Mouse (Mus musculus) heart, postnatal 0 days (tissue): ENCODE measurements at regions not wholly inside any gene's neighbourhood (a gene's known extent, or its start where the extent isn't known, plus 50 kb on each side); places are given as distances from the start of the nearest gene placed in this dataset.
A peak's percentile ranks its signal among the peaks of the same experiment; 100 is the strongest.

Experiments
- ATAC-seq: fragments of 200-750 bp; cut with Nextera tagmentation; 2 replicates; pipeline ENCODE4 v1.8.0; 2017; ENCODE audit warnings: low read depth, moderate number of reproducible peaks, moderate library complexity; ENCODE audit not compliant: insufficient read depth
- DNase-seq: peaks from one replicate; pipeline ENCODE4 v3.0.0-alpha.2; 2016; ENCODE audit warnings: low spot score
- H3K27ac ChIP-seq: fragments of 300-500 bp; sonication (generic); 2 replicates; pipeline ENCODE4 v1.5.1; 2014; ENCODE audit warnings: low read depth, mild to moderate bottlenecking
- H3K27me3 ChIP-seq: fragments of 300-500 bp; sonication (generic); 2 replicates; pipeline ENCODE4 v1.6.1; 2014; ENCODE audit warnings: low read length, mixed read lengths; ENCODE audit not compliant: control insufficient read depth, insufficient read depth
- H3K36me3 ChIP-seq: fragments of 300-500 bp; sonication (generic); replicated peaks from 2 replicates; pipeline ENCODE4 v1.6.1; 2014; ENCODE audit warnings: low read length, mixed read lengths; ENCODE audit not compliant: control insufficient read depth, insufficient read depth
- H3K4me1 ChIP-seq: fragments of 300-500 bp; sonication (generic); 2 replicates; pipeline ENCODE4 v1.6.1; 2014; ENCODE audit warnings: antibody characterized with exemption; ENCODE audit not compliant: control insufficient read depth, insufficient read depth
- H3K4me2 ChIP-seq: fragments of 300-500 bp; sonication (generic); 2 replicates; pipeline ENCODE4 v1.6.1; 2014; ENCODE audit warnings: low read depth, mild to moderate bottlenecking, low read length, moderate library complexity
- H3K4me3 ChIP-seq: fragments of 300-500 bp; sonication (generic); 2 replicates; pipeline ENCODE4 v1.5.1; 2014; ENCODE audit warnings: low read depth, low read length
- H3K9ac ChIP-seq: fragments of 300-500 bp; sonication (generic); replicated peaks from 2 replicates; pipeline ENCODE4 v1.6.1; 2014; ENCODE audit warnings: low read depth, low read length, mixed read lengths
- H3K9me3 ChIP-seq: fragments of 300-500 bp; sonication (generic); replicated peaks from 2 replicates; pipeline ENCODE4 v1.6.1; 2016; ENCODE audit warnings: low read length; ENCODE audit not compliant: control insufficient read depth
- CTCF ChIP-seq: IDR thresholded peaks from 2 replicates; pipeline ENCODE4 v1.5.1; 2016; ENCODE audit warnings: antibody characterized with exemption, control low read depth, low read depth
- EP300 ChIP-seq: IDR thresholded peaks from 2 replicates; pipeline ENCODE4 v1.6.1; 2016; ENCODE audit warnings: antibody characterized with exemption, low read depth
- WGBS: fragments of 180-500 bp; shearing (Covaris S2); extraction: QIAGEN DNeasy Blood & Tissue Kit; methylation state at CpG from one replicate; pipeline ENCODE4 v1.1.7; 2014; 5-methylcytosine and 5-hydroxymethylcytosine counted together

DNA sequence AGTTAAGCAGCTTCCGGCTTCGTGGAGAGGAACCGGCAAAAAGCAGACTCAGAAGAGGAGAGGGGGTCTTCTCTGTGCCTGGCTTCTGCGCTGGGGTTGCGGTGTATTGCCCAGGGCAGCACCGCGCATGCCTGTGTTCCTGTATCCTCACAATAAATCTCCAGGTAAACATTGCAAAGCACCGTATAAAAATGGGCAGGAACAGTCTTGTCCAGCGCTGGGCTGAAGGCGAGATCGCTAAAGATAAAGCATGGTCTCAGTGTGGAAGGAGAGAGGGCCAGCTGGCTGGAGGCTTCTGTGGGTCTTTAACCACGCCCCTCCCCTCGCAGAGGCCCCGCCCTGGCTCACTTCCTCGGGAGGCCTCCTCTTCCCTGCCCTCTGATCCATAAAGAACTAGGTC lies 269.1 kb downstream of the Zfp704 start:
- TF ChIP-seq EP300 (no peak), CTCF (no peak)
- Histone ChIP-seq H3K27ac (no peak overlapping the region), H3K9ac (no peak overlapping the region), H3K27me3 (no peaks in the 10 kb centered on the region), H3K36me3 (no peaks in the 10 kb centered on the region), H3K9me3 (no peaks in the 10 kb centered on the region), H3K4me3 (peak overlapping the region; percentile 45), H3K4me1 (peaks cover 5% of the 10 kb centered on the region; the same call in 1 of the 2 replicates), H3K4me2 (peak overlapping the region; percentile 74)
- WGBS: 3% methylated on average over 15 of the region's 15 CpGs
- peak; percentile 62 for ATAC-seq
- DNase-seq: no peak

- Histone ChIP-seq H3K27ac (no peak overlapping the region), H3K9me3 (no peaks in the 10 kb centered on the region), H3K4me1 (peaks cover 5% of the 10 kb centered on the region; the same call in 1 of the 2 replicates), H3K4me3 (peak overlapping the region; percentile 45), H3K36me3 (no peaks in the 10 kb centered on the region), H3K9ac (no peak overlapping the region), H3K4me2 (peak overlapping the region; percentile 74), H3K27me3 (no peaks in the 10 kb centered on the region)
- DNase-seq: peak; percentile 59
- TF ChIP-seq CTCF: peak; percentile 50
- no peak for TF ChIP-seq EP300
- peak; percentile 76 for ATAC-seq
- 28% methylated on average over 4 of the region's 4 CpGs for WGBS
These were observed 269.5 kb downstream of the Zfp704 start for GRCm38 (mm10) chr3:9340344-9340743.

- Histone ChIP-seq H3K27me3 (no peaks in the 10 kb centered on the region), H3K4me1 (peaks cover 5% of the 10 kb centered on the region; the same call in 1 of the 2 replicates), H3K9me3 (no peaks in the 10 kb centered on the region), H3K36me3 (no peaks in the 10 kb centered on the region), H3K4me2 (no peak overlapping the region), H3K27ac (no peak overlapping the region), H3K4me3 (no peak overlapping the region), H3K9ac (no peak overlapping the region)
- DNase-seq: no peak
- no peak for ATAC-seq
- TF ChIP-seq EP300 (no peak), CTCF (no peak)
- WGBS: 72% methylated on average over 4 of the region's 4 CpGs
These were observed 270.2 kb downstream of the Zfp704 start for GRCm38 (mm10) chr3:9339669-9340068.

GRCm38 (mm10) chr3:9335580-9335979 lies 274.3 kb downstream of the Zfp704 start:
- H3K9me3 ChIP-seq: no peaks in the 10 kb centered on the region
- no peaks in the 10 kb centered on the region for H3K36me3 ChIP-seq
- no peaks in the 10 kb centered on the region for H3K27me3 ChIP-seq
- no peak for TF ChIP-seq CTCF
- no peak for TF ChIP-seq EP300
- H3K4me3 ChIP-seq: no peak overlapping the region
- no peak overlapping the region for H3K9ac ChIP-seq
- no peak overlapping the region for H3K4me2 ChIP-seq
- DNase-seq (no peak), ATAC-seq (no peak)
- 80% methylated on average over 4 of the region's 4 CpGs for WGBS
- peaks cover under 1% of the 10 kb centered on the region; the same call in 1 of the 2 replicates for H3K4me1 ChIP-seq
- H3K27ac ChIP-seq: no peak overlapping the region
